Mouse (Mus musculus): ENCODE results near the gene Ifnk. TPM values are rescaled to one million over a fixed set of nuclear protein-coding genes. Genes with fewer than 3 reads are reported as not detected.

Ifnk gene
- total and polyA plus RNA-seq, 3 experiments = not detected

DNA sequence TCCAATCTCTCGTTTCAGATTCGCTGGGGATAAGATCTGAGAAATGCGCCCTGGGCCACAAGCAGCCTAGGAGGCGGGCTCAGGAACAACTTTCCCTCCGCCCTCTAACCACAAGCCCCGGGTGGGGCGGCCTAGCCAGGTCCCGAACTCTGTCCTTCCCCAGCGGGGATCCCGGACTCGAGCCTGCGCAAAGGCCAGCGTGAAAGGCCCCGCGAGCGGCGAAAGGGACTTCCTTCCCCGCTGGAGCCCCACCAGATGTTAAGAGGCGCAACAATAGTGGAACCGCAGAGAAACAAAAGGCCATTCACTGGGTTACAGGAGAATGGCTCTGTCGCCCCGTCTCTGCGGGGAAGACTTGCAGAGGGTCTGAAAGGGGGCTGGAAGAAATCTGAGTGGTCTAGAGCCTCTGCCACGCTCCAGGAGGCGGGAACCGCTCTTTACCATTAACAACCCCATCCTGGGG, 4.3 kb downstream of the Ifnk start:
- Histone ChIP-seq H3K27me3 (ENCODE audit: control insufficient read depth in 1 of 2, insufficient read depth in 2 of 2, low read length in 2 of 2) (no peaks in the 10 kb centered on the region), H3K4me1 (ENCODE audit: control insufficient read depth in 1 of 2, insufficient read depth in 2 of 2, low read length in 2 of 2) (peaks cover 2 to 10% of the 10 kb centered on the region in 2 experiments), H3K9me3 (replicated peaks; ENCODE audit: insufficient read depth, low read length) (no peaks in the 10 kb centered on the region), H3K4me3 (ENCODE audit: control insufficient read depth in 1 of 2, insufficient read depth in 1 of 2, low read depth in 2 of 2, low read length in 2 of 2) (peak overlapping the region; percentile 77 to 82), H3K79me2 (ENCODE audit: control insufficient read depth, insufficient read depth, low read length, poor library complexity) (peaks cover 1% of the 10 kb centered on the region), H3K27ac (ENCODE audit: control insufficient read depth, low read depth, low read length) (no peak overlapping the region), H3K9ac (ENCODE audit: control insufficient read depth, low read depth, low read length, poor library complexity, severe bottlenecking) (peak overlapping the region; percentile 87), H3K36me3 (ENCODE audit: control insufficient read depth in 1 of 2, insufficient read depth in 2 of 2, low read length in 2 of 2) (peaks cover 0 to 3% of the 10 kb centered on the region in 2 experiments; a peak in 2 of 4 replicates)
- peak; percentile 28; the same call in 1 of the 2 replicates for TF ChIP-seq RCOR1 (IDR thresholded peaks at IDR 0.05; ENCODE audit: low read depth, low read length)
- peak; percentile 62 for TF ChIP-seq GATA1 (IDR thresholded peaks at IDR 0.05; ENCODE audit: low read depth, low read length)
- TF ChIP-seq MAZ (IDR thresholded peaks at IDR 0.05; ENCODE audit: low read depth, low read length) = peak; percentile 69; the same call in 1 of the 2 replicates
- TF ChIP-seq ZC3H11A (IDR thresholded peaks at IDR 0.05; ENCODE audit: low read depth, low read length) = no peak
- no peak for TF ChIP-seq NELFE (IDR thresholded peaks at IDR 0.05; ENCODE audit: low read depth, low read length)
- peak; percentile 63 for TF ChIP-seq NRF1 (IDR thresholded peaks at IDR 0.05; ENCODE audit: insufficient read depth, low read depth, low read length, poor library complexity, severe bottlenecking)
- 0 out of 2 replicates have a peak, but pooled peaks have one; percentile 33 for TF ChIP-seq TBP (IDR thresholded peaks at IDR 0.05; ENCODE audit: low read depth, low read length)
- peak; percentile 73 for DNase-seq (ENCODE audit: low read depth, low spot score)

GRCm38 (mm10) chr4:35156751-35157611, 5.1 kb downstream of the Ifnk start, which contains the start of gene Mob3b:
Gene Mob3b, minus strand, starts transcription at chr4:35157484.
- no peaks in the 10 kb centered on the region for H3K9me3 ChIP-seq (replicated peaks; ENCODE audit: insufficient read depth, low read length)
- peak within 1 kb of the TSS; percentile 77 to 82 for H3K4me3 ChIP-seq (ENCODE audit: control insufficient read depth in 1 of 2, insufficient read depth in 1 of 2, low read depth in 2 of 2, low read length in 2 of 2)
- peaks cover 1% of the 10 kb centered on the region for H3K79me2 ChIP-seq (ENCODE audit: control insufficient read depth, insufficient read depth, low read length, poor library complexity)
- H3K9ac ChIP-seq (ENCODE audit: control insufficient read depth, low read depth, low read length, poor library complexity, severe bottlenecking) = peak within 1 kb of the TSS; percentile 87
- peak within 1 kb of the TSS; percentile 24; the same call in 1 of the 2 replicates for H3K27ac ChIP-seq (ENCODE audit: control insufficient read depth, low read depth, low read length)
- peak; percentile 92 for DNase-seq (ENCODE audit: low read depth, low spot score)
- peaks cover 0 to 3% of the 10 kb centered on the region in 2 experiments; a peak in 2 of 4 replicates for H3K36me3 ChIP-seq (ENCODE audit: control insufficient read depth in 1 of 2, insufficient read depth in 2 of 2, low read length in 2 of 2)
- peaks cover 2 to 10% of the 10 kb centered on the region in 2 experiments for H3K4me1 ChIP-seq (ENCODE audit: control insufficient read depth in 1 of 2, insufficient read depth in 2 of 2, low read length in 2 of 2)
- H3K27me3 ChIP-seq (ENCODE audit: control insufficient read depth in 1 of 2, insufficient read depth in 2 of 2, low read length in 2 of 2) = no peaks in the 10 kb centered on the region
- peak; percentile 42 for TF ChIP-seq RAD21 (IDR thresholded peaks at IDR 0.05; ENCODE audit: low read depth, low read length)
- TF ChIP-seq CHD2 (IDR thresholded peaks at IDR 0.05; ENCODE audit: low read length) = no peak
- peak; percentile 79 to 85 (median 83) for TF ChIP-seq CTCF (IDR thresholded peaks at IDR 0.05 in 2 of 3, conservative IDR thresholded peaks at IDR 0.05 in 1 of 3; ENCODE audit: control insufficient read depth in 1 of 3, insufficient read depth in 1 of 3, low read depth in 2 of 3, low read length in 3 of 3, poor library complexity in 1 of 3, severe bottlenecking in 1 of 3)
- TF ChIP-seq MAX (IDR thresholded peaks at IDR 0.05; ENCODE audit: low read length) = no peak
- no peak for TF ChIP-seq POLR2AphosphoS5 (IDR thresholded peaks at IDR 0.05; ENCODE audit: borderline replicate concordance, low read depth, low read length)
- TF ChIP-seq USF1 (IDR thresholded peaks at IDR 0.05; ENCODE audit: low read depth, low read length) = no peak
- no peak for TF ChIP-seq E2F4 (IDR thresholded peaks at IDR 0.05; ENCODE audit: borderline replicate concordance, low read depth, low read length)
- TF ChIP-seq ETS1 (IDR thresholded peaks at IDR 0.05; ENCODE audit: low read depth, low read length) = no peak
- 0 out of 2 replicates have a peak, but pooled peaks have one; percentile 49 for TF ChIP-seq MYC (IDR thresholded peaks at IDR 0.05; ENCODE audit: low read depth, low read length)
- no peak for TF ChIP-seq JUND (IDR thresholded peaks at IDR 0.05; ENCODE audit: low read depth, low read length)
- TF ChIP-seq HCFC1 (IDR thresholded peaks at IDR 0.05; ENCODE audit: low read depth, low read length) = no peak
- TF ChIP-seq MAFK (IDR thresholded peaks at IDR 0.05; ENCODE audit: borderline replicate concordance, low read depth, low read length) = no peak
- no peak for TF ChIP-seq KAT2A (conservative IDR thresholded peaks at IDR 0.05; ENCODE audit: low read depth, low read length)
- peak; percentile 31; the same call in 1 of the 2 replicates for TF ChIP-seq ZC3H11A (IDR thresholded peaks at IDR 0.05; ENCODE audit: low read depth, low read length)
- TF ChIP-seq GATA1 (IDR thresholded peaks at IDR 0.05; ENCODE audit: low read depth, low read length) = no peak
- no peak for TF ChIP-seq RCOR1 (IDR thresholded peaks at IDR 0.05; ENCODE audit: low read depth, low read length)
- no peak for TF ChIP-seq MYB (IDR thresholded peaks at IDR 0.05; ENCODE audit: low read depth, low read length)
- TF ChIP-seq MXI1 (IDR thresholded peaks at IDR 0.05; ENCODE audit: low read depth, low read length) = peak; percentile 80
- peak; percentile 64 to 71; a peak in 3 of 4 replicates for TF ChIP-seq POLR2A (IDR thresholded peaks at IDR 0.05; ENCODE audit: control insufficient read depth in 1 of 2, insufficient read depth in 1 of 2, low read depth in 1 of 2, low read length in 2 of 2, poor library complexity in 1 of 2)
- no peak for TF ChIP-seq GABPA (IDR thresholded peaks at IDR 0.05; ENCODE audit: low read depth, low read length)
- peak; percentile 50; the same call in 1 of the 2 replicates for TF ChIP-seq MAZ (IDR thresholded peaks at IDR 0.05; ENCODE audit: low read depth, low read length)
- TF ChIP-seq CHD1 (IDR thresholded peaks at IDR 0.05; ENCODE audit: low read depth, low read length) = no peak
- TF ChIP-seq ELF1 (IDR thresholded peaks at IDR 0.05; ENCODE audit: low read depth, low read length) = 0 out of 2 replicates have a peak, but pooled peaks have one; percentile 50
- peak; percentile 54; the same call in 1 of the 2 replicates for TF ChIP-seq UBTF (IDR thresholded peaks at IDR 0.05; ENCODE audit: borderline replicate concordance, insufficient read depth, low read depth, low read length)
- TF ChIP-seq USF2 (IDR thresholded peaks at IDR 0.05; ENCODE audit: borderline replicate concordance in 1 of 2, insufficient read depth in 1 of 2, low read depth in 1 of 2, low read length in 2 of 2) = no peak
